Mouse (Mus musculus) cortical plate, adult 2 months (tissue): ENCODE results near the gene Tmem184b.

Experiments
- CTCF ChIP-seq: fragments of 200-500 bp; IDR thresholded peaks from 2 replicates; pipeline ENCODE4 v1.5.1; 2011; ENCODE audit warnings: mild to moderate bottlenecking, control low read depth, low read length; ENCODE audit not compliant: insufficient read depth; ENCODE audit errors: extremely low read depth
- POLR2A ChIP-seq: fragments of 200-500 bp; IDR thresholded peaks from 2 replicates; pipeline ENCODE4 v1.6.1; 2011; ENCODE audit warnings: mild to moderate bottlenecking, low read length, control low read depth; ENCODE audit not compliant: insufficient read depth; ENCODE audit errors: extremely low read depth

DNA sequence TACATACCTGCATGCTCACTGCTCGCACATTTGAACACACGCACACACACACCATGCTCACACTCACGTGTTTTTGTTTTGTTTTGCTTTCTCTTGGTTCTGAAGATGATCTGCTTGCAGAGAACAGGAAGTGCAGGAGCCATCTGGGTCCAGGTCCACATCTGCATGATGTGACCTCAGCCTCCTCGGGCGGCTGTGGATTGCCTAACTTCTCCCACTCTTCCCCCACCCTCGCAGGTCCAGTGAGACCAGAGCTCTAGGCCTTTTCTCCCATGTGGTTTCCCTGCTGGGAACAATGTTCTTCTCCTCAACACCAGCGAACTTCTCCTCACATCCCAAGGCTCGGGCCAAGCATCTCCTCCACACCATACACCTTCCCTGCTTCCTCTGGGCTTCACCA is 10.4 kb upstream of the Tmem184b start:
- TF ChIP-seq CTCF (no peak), POLR2A (no peak)
